Mouse (Mus musculus) olfactory bulb, adult 2 months (tissue): Measurements from ENCODE around the gene Erbin. TPM values are rescaled to one million over a fixed set of nuclear protein-coding genes. Genes with fewer than 3 reads are reported as not detected.

Experiments used
- H3K27ac ChIP-seq: fragments of 200-500 bp; 2 replicates; pipeline ENCODE4 v1.5.1; 2012; ENCODE audit warnings: low read depth, low read length; ENCODE audit not compliant: insufficient read depth
- H3K4me1 ChIP-seq: fragments of 200-500 bp; 2 replicates; pipeline ENCODE4 v1.6.1; 2012; ENCODE audit warnings: low read length; ENCODE audit not compliant: control insufficient read depth, insufficient read depth
- H3K4me3 ChIP-seq: fragments of 200-500 bp; 2 replicates; pipeline ENCODE4 v1.5.1; 2012; ENCODE audit warnings: mild to moderate bottlenecking, low read depth, low read length, moderate library complexity; ENCODE audit not compliant: insufficient read depth
- CTCF ChIP-seq: fragments of 200-500 bp; IDR thresholded peaks from 2 replicates; pipeline ENCODE4 v1.5.1; 2012; ENCODE audit warnings: low read depth, mild to moderate bottlenecking, low read length, moderate library complexity; ENCODE audit not compliant: insufficient read depth
- POLR2A ChIP-seq: fragments of 200-500 bp; IDR thresholded peaks from 2 replicates; pipeline ENCODE4 v1.6.1; 2012; ENCODE audit warnings: mild to moderate bottlenecking, low read depth, low read length, moderate library complexity; ENCODE audit not compliant: insufficient read depth
- WGBS: fragments of 180-500 bp; shearing (Covaris S2); methylation state at CpG from one replicate; pipeline ENCODE4 v1.1.7; 2018; 5-methylcytosine and 5-hydroxymethylcytosine counted together
- polyA plus RNA-seq: library from polyadenylated mRNA; stranded (reverse); fragments of >200 nt; gene quantifications from 2 replicates; pipeline ENCODE4 v1.2.4, GENCODE M21; 2012; ENCODE audit warnings: low replicate concordance; ENCODE audit not compliant: missing spikeins, insufficient read depth, insufficient read length

Gene Erbin
- polyA plus RNA-seq, 1 experiment, result not detected

DNA sequence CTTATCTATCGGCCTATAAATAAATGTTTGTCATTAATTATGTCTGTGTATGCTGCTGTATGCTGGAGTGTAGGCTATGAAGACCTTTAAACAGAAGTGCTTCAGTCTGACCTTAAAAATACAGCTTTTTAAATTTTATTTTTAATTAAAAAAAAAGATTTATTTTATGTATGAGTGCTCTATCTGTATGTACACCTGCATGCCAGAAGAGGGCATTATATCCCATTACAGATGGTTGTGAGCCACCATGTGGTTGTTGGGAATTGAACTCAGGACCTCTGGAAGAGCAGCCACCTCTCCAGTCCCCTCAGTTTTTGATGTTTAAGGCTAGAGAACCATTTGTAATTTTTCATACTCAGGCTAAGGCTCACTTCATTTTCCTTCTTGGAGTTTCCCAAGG lies 119.3 kb downstream of the Erbin start:
- WGBS, result 98% methylated on average over 1 of the region's 1 CpGs
- H3K4me3 ChIP-seq, result no peak overlapping the region
- no peak overlapping the region for H3K27ac ChIP-seq
- TF ChIP-seq CTCF, result no peak
- no peaks in the 10 kb centered on the region for H3K4me1 ChIP-seq

DNA sequence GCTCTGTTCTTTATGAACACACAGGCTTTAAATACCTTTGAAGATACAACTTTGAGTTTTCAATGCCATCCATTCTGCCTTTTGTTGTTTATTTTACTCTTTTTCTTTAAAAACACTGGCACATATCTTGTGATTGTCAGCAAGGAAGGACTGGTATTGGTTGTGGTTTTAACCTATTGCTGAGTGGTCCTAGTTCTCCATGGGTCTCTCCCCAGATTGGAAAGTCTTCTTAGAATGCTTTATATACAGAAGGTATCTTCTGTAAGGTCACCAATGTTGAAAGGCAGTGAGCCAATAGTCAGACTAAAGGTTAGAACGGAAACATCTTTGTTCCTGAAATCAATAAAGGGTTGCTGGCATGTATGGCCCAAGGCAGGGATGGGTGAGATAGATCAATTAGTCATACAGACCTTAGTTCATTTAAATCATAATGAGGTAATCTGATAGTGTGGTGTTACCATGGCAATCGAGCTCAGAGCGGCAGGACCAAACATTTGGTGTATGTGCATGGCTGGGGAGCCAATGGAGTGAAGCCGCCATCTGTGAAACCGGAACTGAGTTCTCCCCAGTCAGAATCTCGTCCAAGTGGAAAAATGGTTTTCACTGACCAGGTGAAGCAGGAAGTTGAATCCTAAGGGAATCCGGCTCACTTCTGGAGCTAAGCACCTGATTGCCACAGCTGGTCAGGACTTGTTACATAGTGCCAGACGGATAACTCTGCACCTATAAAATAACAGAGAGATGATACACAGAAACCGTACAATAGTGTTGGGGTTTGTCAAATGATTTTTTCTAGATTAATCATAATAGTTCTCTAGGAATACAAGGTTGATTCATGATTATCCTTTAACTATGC lies 125.4 kb downstream of the Erbin start:
- Histone ChIP-seq H3K27ac (no peak overlapping the region), H3K4me3 (no peak overlapping the region), H3K4me1 (no peaks in the 10 kb centered on the region)
- TF ChIP-seq POLR2A, result no peak
- no peak for TF ChIP-seq CTCF
- 70% methylated on average over 9 of the region's 9 CpGs for whole genome bisulfite sequencing

DNA sequence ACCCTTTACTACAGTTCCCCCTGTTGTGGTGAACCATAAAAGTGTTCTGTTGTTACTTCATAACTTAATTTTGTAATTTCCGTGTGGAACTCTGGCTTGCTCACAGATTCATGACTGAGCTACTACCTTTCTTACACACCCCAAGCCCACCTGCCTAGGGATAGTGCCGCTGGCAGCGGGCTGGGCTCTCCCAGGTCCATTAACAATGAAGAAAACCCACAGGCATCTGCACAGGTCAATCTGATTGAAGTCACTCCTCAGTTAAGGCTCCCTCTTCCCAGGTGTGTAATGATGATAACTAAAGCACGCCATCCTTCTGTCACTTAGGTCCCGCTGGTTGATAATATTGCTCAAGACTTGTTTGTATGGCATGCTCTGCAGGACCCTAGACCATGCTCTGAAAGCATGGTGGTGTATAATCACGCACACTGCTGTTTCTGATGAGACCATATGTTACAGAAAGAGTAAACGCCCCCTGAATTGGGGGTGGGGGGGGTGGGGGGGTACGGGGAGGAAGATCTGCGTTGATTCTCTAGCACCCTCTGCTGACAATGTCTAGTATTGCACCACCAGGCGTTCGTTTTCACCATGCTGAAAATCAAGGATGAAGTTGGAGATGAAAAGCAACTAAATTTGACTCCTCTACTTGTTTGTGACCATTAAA lies 140.3 kb downstream of the Erbin start:
- Histone ChIP-seq H3K4me1 (no peaks in the 10 kb centered on the region), H3K4me3 (no peak overlapping the region), H3K27ac (no peak overlapping the region)
- 34% methylated on average over 11 of the region's 11 CpGs for WGBS
- TF ChIP-seq POLR2A (no peak), CTCF (no peak)

DNA sequence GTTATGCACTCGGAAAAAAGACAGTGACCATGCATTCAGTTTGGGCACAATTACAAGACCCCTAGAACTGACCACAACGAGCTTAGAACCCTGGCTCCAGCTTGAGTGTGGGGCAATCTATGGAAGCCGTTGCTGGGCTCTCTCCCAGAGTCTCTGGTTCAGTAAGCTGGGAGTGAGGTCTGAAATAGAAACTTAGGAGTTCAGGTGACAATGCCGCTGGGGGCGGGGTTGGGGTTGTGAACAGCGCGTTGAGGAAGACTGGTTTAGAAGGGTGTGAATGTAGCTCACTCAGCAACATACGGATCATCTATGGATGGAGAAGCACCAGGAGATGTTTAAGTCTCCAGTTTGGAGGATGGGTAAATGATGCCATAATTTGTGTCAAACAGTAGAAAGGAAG lies 143.2 kb downstream of the Erbin start:
- Histone ChIP-seq H3K27ac (no peak overlapping the region), H3K4me1 (no peaks in the 10 kb centered on the region)

DNA sequence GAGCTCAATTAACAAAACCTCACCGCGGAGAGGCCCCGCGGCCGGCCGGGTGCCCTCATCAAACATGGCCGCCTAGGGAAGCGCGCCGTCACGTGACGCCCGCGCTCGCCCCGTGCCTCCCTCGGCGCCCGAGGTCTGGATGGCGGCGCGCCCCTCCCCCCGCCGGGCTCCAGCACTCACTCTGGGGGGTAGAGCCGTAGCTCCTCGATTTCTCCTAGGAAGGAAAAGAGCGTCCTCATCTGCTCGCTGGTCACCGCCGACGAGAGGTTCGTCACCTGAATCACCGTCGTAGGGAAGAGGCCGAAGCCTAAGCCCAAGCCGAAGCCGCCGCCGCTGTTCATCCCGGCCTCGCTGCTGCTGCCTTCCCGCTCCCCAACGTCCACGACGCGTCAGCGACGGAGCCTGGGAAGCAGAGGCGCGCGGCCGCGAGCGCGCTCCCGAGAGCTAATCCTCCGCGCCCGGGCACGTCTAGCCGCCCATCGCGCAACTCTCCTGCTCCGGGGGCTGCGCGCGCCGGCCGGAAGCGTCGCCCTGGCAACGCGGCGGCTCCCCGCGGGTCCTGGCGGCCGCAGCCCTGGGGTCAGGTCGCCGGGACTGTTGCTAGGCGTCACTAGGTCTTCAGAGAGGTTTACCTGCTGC lies 146.1 kb downstream of the Erbin start, which contains the start of gene Srek1:
Gene Srek1 (minus strand): TSS at position 490 of the 639 bp plus-strand sequence.
- H3K27ac ChIP-seq, result peak within 1 kb of the TSS; percentile 98
- H3K4me1 ChIP-seq, result 0 out of 2 replicates have a peak, but pooled peaks cover 2% of the 10 kb centered on the region
- WGBS, result under 1% methylated on average over 81 of the region's 81 CpGs
- peak within 1 kb of the TSS; percentile 79 for H3K4me3 ChIP-seq
- TF ChIP-seq CTCF (no peak), POLR2A (peak; percentile 95)

More for the DNA sequence above, 143.2 kb downstream of the Erbin start:
- TF ChIP-seq POLR2A (no peak), CTCF (no peak)
- 68% methylated on average over 8 of the region's 8 CpGs for WGBS
- H3K4me3 ChIP-seq, result no peak overlapping the region

DNA sequence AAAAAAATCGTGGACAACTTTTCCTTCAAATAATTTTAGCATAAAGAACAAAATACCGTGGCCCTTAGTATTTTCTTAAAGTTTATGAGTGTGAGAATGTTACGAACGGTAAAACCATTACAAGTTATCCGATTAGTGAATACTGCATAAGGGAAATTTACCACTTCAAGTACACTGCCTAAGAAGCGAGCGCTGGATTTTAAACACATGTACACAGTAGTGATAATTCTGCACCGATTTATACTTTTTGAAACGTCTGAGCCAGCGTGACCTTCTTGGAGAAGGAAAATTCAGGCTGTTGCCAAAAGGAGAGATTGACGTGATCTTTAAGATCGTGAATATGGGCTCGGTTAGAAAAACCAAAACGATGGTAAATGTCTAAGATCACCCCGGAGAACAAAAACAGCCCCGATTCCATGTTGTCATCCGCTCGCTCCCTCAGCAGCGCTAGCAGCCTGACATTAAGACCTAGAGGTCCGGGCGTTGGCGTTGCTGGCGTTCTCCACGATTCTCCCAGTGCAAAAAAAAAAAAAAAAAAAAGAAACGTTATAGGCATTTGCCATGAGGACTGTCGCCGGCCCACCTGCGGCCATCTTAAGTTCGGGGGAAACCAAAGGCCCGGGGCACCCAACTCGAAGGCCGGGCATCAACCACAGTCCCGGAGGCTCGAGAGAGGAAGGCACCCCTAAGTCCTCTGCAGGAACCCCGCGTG lies 146.8 kb downstream of the Erbin start:
- WGBS, result under 1% methylated on average over 36 of the region's 36 CpGs
- H3K4me1 ChIP-seq, result 0 out of 2 replicates have a peak, but pooled peaks cover 2% of the 10 kb centered on the region
- H3K4me3 ChIP-seq, result peak overlapping the region; percentile 79
- peak overlapping the region; percentile 98 for H3K27ac ChIP-seq
- TF ChIP-seq CTCF (no peak), POLR2A (no peak)

DNA sequence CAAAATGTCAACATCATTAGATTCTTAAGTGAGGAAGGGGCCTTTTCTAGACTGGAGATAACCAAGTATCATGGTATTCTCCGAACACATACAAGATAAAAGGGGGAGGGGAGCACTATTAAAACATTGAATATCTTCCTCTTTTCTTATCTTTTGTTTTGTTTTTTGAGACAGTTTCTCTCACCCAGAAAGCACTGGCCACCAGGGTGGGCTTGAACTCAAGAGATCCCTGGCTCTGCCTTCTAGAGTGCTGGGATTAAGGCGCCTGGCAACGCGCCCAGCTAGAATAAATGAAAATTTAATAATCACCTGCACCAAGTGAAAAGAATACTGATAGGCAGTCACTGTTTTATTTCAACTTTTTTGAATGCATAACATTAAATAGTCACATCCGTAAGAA lies 147.4 kb downstream of the Erbin start:
- Histone ChIP-seq H3K4me3 (peak overlapping the region; percentile 21; the same call in 1 of the 2 replicates), H3K27ac (no peak overlapping the region), H3K4me1 (0 out of 2 replicates have a peak, but pooled peaks cover 2% of the 10 kb centered on the region)
- 9% methylated on average over 5 of the region's 5 CpGs for WGBS
- TF ChIP-seq CTCF (no peak), POLR2A (no peak)

DNA sequence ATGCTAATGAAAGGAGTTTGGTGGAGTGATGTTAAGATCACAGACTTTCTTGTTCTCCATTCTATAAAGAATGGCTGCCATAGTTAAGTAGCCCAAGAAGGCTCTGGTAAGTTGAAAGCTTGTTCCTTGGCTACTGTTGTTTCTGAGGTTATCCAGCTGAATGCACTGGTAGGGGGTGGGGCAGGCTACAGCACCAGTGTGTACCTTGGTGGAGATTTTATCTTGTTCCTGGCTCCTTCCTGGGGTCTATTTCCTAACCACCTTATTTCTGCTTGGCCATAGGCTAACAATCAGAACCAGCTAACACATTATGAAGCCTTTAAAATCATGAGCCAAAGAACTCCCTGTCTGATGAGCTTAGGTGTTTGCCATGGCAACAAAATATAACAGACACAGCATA lies 149.5 kb downstream of the Erbin start:
- TF ChIP-seq CTCF (no peak), POLR2A (no peak)
- Histone ChIP-seq H3K4me3 (no peak overlapping the region), H3K27ac (no peak overlapping the region), H3K4me1 (0 out of 2 replicates have a peak, but pooled peaks cover 2% of the 10 kb centered on the region)

Other genes with a start within 250 kb of the Erbin start
- gene Srek1, start 145.9 kb downstream of the Erbin start, polyA plus RNA-seq, result 155 and 308 TPM in 2 replicates
- not detected in 2 replicates for gene Nln, start 189.1 kb upstream of the Erbin start, polyA plus RNA-seq
- 133 TPM in 1 of 2 replicates, not detected in the other for gene Sgtb, start 189.2 kb upstream of the Erbin start, polyA plus RNA-seq